Mouse (Mus musculus) small intestine, adult 2 months (tissue): ENCODE data around the gene Gramd1b.

ENCODE experiments used
- CTCF ChIP-seq: fragments of 200-500 bp; IDR thresholded peaks from 2 replicates; pipeline ENCODE4 v1.5.1; 2012; ENCODE audit warnings: low read depth, mild to moderate bottlenecking, control low read depth, inconsistent platforms, low read length, moderate library complexity, mixed read lengths; ENCODE audit not compliant: insufficient replicate concordance, insufficient read length; ENCODE audit errors: extremely low read depth
- POLR2A ChIP-seq: fragments of 200-500 bp; IDR thresholded peaks from 2 replicates; pipeline ENCODE4 v1.6.1; 2012; ENCODE audit warnings: low read depth, mild to moderate bottlenecking, control low read depth, inconsistent platforms, low read length, moderate library complexity

DNA sequence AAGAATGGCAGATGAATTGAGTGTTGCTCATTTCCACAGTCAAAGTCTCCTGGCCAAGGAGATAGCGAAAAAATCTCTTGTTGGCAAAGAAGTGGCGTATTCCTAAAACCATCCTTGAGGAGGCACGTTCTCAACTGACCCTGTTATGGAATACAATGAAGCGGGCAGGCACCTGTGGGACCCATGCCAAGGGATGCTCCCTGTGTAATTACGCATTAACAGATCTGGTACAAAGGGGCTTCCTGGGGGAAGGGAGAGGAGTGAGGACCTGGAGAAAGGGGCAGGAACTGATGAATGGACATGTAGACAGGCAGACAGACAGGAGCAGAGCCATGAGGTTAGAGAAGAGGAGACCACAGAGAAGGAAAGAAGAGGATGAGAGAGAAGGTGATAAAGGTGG is 146.4 kb downstream of the Gramd1b start:
- no peak for TF ChIP-seq CTCF
- TF ChIP-seq POLR2A, result no peak
